Mouse (Mus musculus): ENCODE measurements around the gene Slc9b1. TPM values are rescaled to one million over a fixed set of nuclear protein-coding genes. Genes with fewer than 3 reads are reported as not detected.
A peak's percentile ranks its signal among the peaks of the same experiment; 100 is the strongest.

The Slc9b1 gene
- polyA plus RNA-seq, 1 experiment, result 20.9 TPM

- Histone ChIP-seq H3K4me3 (ENCODE audit: low read depth, low read length) (peak within 1 kb of the TSS; percentile 95), H3K27me3 (ENCODE audit: control insufficient read depth, insufficient read depth, low read length, poor library complexity, severe bottlenecking) (no peaks in the 10 kb centered on the region), H3K27ac (ENCODE audit: insufficient read depth, low read length) (peak within 1 kb of the TSS; percentile 74), H3K9me3 (replicated peaks; ENCODE audit: control insufficient read depth, insufficient read depth, low read length, poor library complexity, severe bottlenecking) (no peaks in the 10 kb centered on the region), H3K9ac (ENCODE audit: low read depth, poor library complexity, severe bottlenecking) (peak within 1 kb of the TSS; percentile 63), H3K4me1 (ENCODE audit: control insufficient read depth, insufficient read depth, low read length) (no peaks in the 10 kb centered on the region), H3K36me3 (ENCODE audit: control insufficient read depth, insufficient read depth, low read length, poor library complexity, severe bottlenecking) (no peaks in the 10 kb centered on the region; the same call in 1 of the 2 replicates)
- no peak for TF ChIP-seq POLR2A (IDR thresholded peaks at IDR 0.05; ENCODE audit: insufficient read depth, low read length)
- TF ChIP-seq EP300 (IDR thresholded peaks at IDR 0.05; ENCODE audit: insufficient read depth, low read depth, low read length), result no peak
- no peak for TF ChIP-seq CTCF (IDR thresholded peaks at IDR 0.05; ENCODE audit: low read depth, low read length)
Measured at GRCm38 (mm10) chr3:135423608-135424212, 75.9 kb downstream of the Slc9b1 start, which contains the start of gene Cisd2. Cisd2 (minus strand) TSS chr3:135423925.

GRCm38 (mm10) chr3:135436901-135437616 lies 89.2 kb downstream of the Slc9b1 start:
- Histone ChIP-seq H3K4me1 (ENCODE audit: control insufficient read depth, insufficient read depth, low read length) (no peaks in the 10 kb centered on the region), H3K27ac (ENCODE audit: insufficient read depth, low read length) (peak overlapping the region; percentile 89), H3K36me3 (ENCODE audit: control insufficient read depth, insufficient read depth, low read length, poor library complexity, severe bottlenecking) (peaks cover 19% of the 10 kb centered on the region), H3K9me3 (replicated peaks; ENCODE audit: control insufficient read depth, insufficient read depth, low read length, poor library complexity, severe bottlenecking) (no peaks in the 10 kb centered on the region), H3K27me3 (ENCODE audit: control insufficient read depth, insufficient read depth, low read length, poor library complexity, severe bottlenecking) (no peaks in the 10 kb centered on the region), H3K9ac (ENCODE audit: low read depth, poor library complexity, severe bottlenecking) (peak overlapping the region; percentile 65), H3K4me3 (ENCODE audit: low read depth, low read length) (peak overlapping the region; percentile 90)
- TF ChIP-seq CTCF (IDR thresholded peaks at IDR 0.05; ENCODE audit: low read depth, low read length) (no peak), POLR2A (IDR thresholded peaks at IDR 0.05; ENCODE audit: insufficient read depth, low read length) (no peak), EP300 (IDR thresholded peaks at IDR 0.05; ENCODE audit: insufficient read depth, low read depth, low read length) (no peak)

DNA sequence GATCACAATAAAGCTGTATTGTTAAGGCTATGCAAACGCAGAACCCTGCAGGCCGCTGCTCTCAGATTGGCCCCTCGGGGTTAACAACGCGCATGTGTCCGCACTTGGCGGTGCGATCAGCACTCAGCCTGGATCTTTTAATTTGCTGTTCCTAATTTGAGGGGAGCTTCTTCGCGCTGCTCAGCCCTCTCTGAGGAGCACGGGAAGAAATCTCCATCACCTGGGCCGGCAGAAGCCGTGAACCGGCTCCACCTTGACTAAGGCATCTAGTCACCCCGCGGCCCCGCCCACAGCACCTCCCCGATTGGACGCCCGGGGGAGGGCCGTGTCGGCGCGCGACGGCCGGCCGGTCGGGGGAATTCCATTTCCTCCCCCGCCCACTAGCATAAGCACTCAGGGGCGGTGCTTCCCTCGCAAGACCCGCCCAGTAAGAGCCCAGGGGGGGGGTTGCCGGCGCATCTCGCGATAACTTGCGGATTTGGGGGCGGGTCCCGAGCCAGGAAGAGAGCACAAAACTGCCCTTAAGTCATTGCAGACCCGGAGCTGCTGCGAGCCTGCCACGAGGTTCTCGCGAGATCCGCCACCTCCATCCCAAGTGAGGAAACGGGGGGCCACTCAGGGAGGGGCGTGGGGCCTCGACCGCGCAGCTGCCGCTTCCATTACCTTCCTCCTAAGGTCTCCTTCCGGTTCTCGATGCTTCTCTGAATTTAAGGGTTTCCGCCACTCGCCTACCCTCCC lies 90.1 kb downstream of the Slc9b1 start, which contains the start of gene Ube2d3:
Gene Ube2d3 (plus strand): TSS at position 392 of the 738 bp plus-strand sequence.
- TF ChIP-seq CTCF (IDR thresholded peaks at IDR 0.05; ENCODE audit: low read depth, low read length) (no peak), POLR2A (IDR thresholded peaks at IDR 0.05; ENCODE audit: insufficient read depth, low read length) (peak; percentile 46), EP300 (IDR thresholded peaks at IDR 0.05; ENCODE audit: insufficient read depth, low read depth, low read length) (peak; percentile 14; the same call in 1 of the 2 replicates)
- Histone ChIP-seq H3K4me1 (ENCODE audit: control insufficient read depth, insufficient read depth, low read length) (no peaks in the 10 kb centered on the region), H3K36me3 (ENCODE audit: control insufficient read depth, insufficient read depth, low read length, poor library complexity, severe bottlenecking) (peaks cover 24% of the 10 kb centered on the region), H3K9ac (ENCODE audit: low read depth, poor library complexity, severe bottlenecking) (peak within 1 kb of the TSS; percentile 95), H3K27ac (ENCODE audit: insufficient read depth, low read length) (peak within 1 kb of the TSS; percentile 89), H3K27me3 (ENCODE audit: control insufficient read depth, insufficient read depth, low read length, poor library complexity, severe bottlenecking) (no peaks in the 10 kb centered on the region), H3K4me3 (ENCODE audit: low read depth, low read length) (peak within 1 kb of the TSS; percentile 90), H3K9me3 (replicated peaks; ENCODE audit: control insufficient read depth, insufficient read depth, low read length, poor library complexity, severe bottlenecking) (no peaks in the 10 kb centered on the region)

- peak overlapping the region; percentile 73 for H3K27ac ChIP-seq (ENCODE audit: insufficient read depth, low read length)
- H3K4me1 ChIP-seq (ENCODE audit: control insufficient read depth, insufficient read depth, low read length), result no peaks in the 10 kb centered on the region
- H3K9ac ChIP-seq (ENCODE audit: low read depth, poor library complexity, severe bottlenecking), result peak overlapping the region; percentile 95
- H3K27me3 ChIP-seq (ENCODE audit: control insufficient read depth, insufficient read depth, low read length, poor library complexity, severe bottlenecking), result no peaks in the 10 kb centered on the region
- TF ChIP-seq POLR2A (IDR thresholded peaks at IDR 0.05; ENCODE audit: insufficient read depth, low read length), result no peak
- TF ChIP-seq EP300 (IDR thresholded peaks at IDR 0.05; ENCODE audit: insufficient read depth, low read depth, low read length), result 0 out of 2 replicates have a peak, but pooled peaks have one; percentile 17
- H3K36me3 ChIP-seq (ENCODE audit: control insufficient read depth, insufficient read depth, low read length, poor library complexity, severe bottlenecking), result peaks cover 30% of the 10 kb centered on the region
- no peaks in the 10 kb centered on the region for H3K9me3 ChIP-seq (replicated peaks; ENCODE audit: control insufficient read depth, insufficient read depth, low read length, poor library complexity, severe bottlenecking)
- peak overlapping the region; percentile 77 for H3K4me3 ChIP-seq (ENCODE audit: low read depth, low read length)
Measured at GRCm38 (mm10) chr3:135438531-135438912, 90.7 kb downstream of the Slc9b1 start.

- Histone ChIP-seq H3K4me3 (ENCODE audit: low read depth, low read length) (peak overlapping the region; percentile 77), H3K9ac (ENCODE audit: low read depth, poor library complexity, severe bottlenecking) (peak overlapping the region; percentile 95), H3K4me1 (ENCODE audit: control insufficient read depth, insufficient read depth, low read length) (no peaks in the 10 kb centered on the region), H3K36me3 (ENCODE audit: control insufficient read depth, insufficient read depth, low read length, poor library complexity, severe bottlenecking) (peaks cover 35% of the 10 kb centered on the region), H3K27ac (ENCODE audit: insufficient read depth, low read length) (peak overlapping the region; percentile 73), H3K27me3 (ENCODE audit: control insufficient read depth, insufficient read depth, low read length, poor library complexity, severe bottlenecking) (no peaks in the 10 kb centered on the region), H3K9me3 (replicated peaks; ENCODE audit: control insufficient read depth, insufficient read depth, low read length, poor library complexity, severe bottlenecking) (no peaks in the 10 kb centered on the region)
- TF ChIP-seq EP300 (IDR thresholded peaks at IDR 0.05; ENCODE audit: insufficient read depth, low read depth, low read length) (no peak), CTCF (IDR thresholded peaks at IDR 0.05; ENCODE audit: low read depth, low read length) (no peak), POLR2A (IDR thresholded peaks at IDR 0.05; ENCODE audit: insufficient read depth, low read length) (no peak)
Measured at GRCm38 (mm10) chr3:135438913-135439531, 91.2 kb downstream of the Slc9b1 start.
